Mouse (Mus musculus): ENCODE results near the gene Hoxb1. TPM values are rescaled to one million over a fixed set of nuclear protein-coding genes. Genes with fewer than 3 reads are reported as not detected.
A peak's percentile ranks its signal among the peaks of the same experiment; 100 is the strongest.

Gene Hoxb1
- polyA plus RNA-seq, 1 experiment from 2014 or later: 0.85 TPM

- WGBS: 45% methylated on average over 5 of the region's 5 CpGs
- H3K9me3 ChIP-seq (ENCODE audit: control insufficient read depth, low read length): no peaks in the 10 kb centered on the region
- H3K4me1 ChIP-seq (replicated peaks; ENCODE audit: control insufficient read depth, insufficient read depth, low read length): peaks cover 4% of the 10 kb centered on the region; the same call in 1 of the 2 replicates
- DNase-seq (ENCODE audit: low spot score): no peak
- no peak for ATAC-seq (replicated peaks; ENCODE audit: low FRiP score)
- H3K4me2 ChIP-seq: peak overlapping the region; percentile 52
- H3K27me3 ChIP-seq (replicated peaks; ENCODE audit: control insufficient read depth, insufficient read depth, low read length): peaks cover 96% of the 10 kb centered on the region
- 0 out of 2 replicates have a peak overlapping the region, but pooled peaks have one; percentile 5 for H3K4me3 ChIP-seq (ENCODE audit: low read depth, low read length)
- peak overlapping the region; percentile 24; the same call in 1 of the 2 replicates for H3K27ac ChIP-seq (ENCODE audit: low read depth, low read length)
- H3K36me3 ChIP-seq (ENCODE audit: control insufficient read depth, insufficient read depth, low read length): no peaks in the 10 kb centered on the region
- peak overlapping the region; percentile 37; the same call in 1 of the 2 replicates for H3K9ac ChIP-seq (ENCODE audit: low read depth, low read length)
Measured at GRCm38 (mm10) chr11:96321846-96322245, 43.7 kb upstream of the Hoxb1 start.

DNA sequence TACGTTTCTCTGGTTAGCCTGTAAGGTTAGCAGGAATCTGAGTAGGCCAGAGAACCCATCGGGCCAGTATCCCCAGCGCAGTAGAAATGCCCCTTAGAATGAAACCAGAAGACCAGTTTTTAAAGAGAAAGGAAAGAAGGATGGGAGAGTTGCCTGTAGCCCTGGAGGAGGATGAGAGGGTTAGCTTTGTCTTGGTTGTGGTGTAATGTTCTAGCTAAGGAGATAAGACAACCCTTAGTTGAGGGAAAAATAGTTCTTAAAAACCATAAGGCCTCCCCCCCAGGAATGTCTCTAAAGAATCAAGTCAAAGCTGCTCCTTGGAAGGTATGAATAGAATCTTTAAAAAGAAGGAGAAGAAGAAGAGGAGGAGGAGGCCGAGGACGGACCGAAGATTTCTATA lies 42.8 kb upstream of the Hoxb1 start:
- Histone ChIP-seq H3K4me2 (peak overlapping the region; percentile 52), H3K9ac (ENCODE audit: low read depth, low read length) (0 out of 2 replicates have a peak overlapping the region, but pooled peaks have one; percentile 41), H3K27ac (ENCODE audit: low read depth, low read length) (peak overlapping the region; percentile 36; the same call in 1 of the 2 replicates), H3K4me1 (replicated peaks; ENCODE audit: control insufficient read depth, insufficient read depth, low read length) (peaks cover 4% of the 10 kb centered on the region; the same call in 1 of the 2 replicates), H3K9me3 (ENCODE audit: control insufficient read depth, low read length) (no peaks in the 10 kb centered on the region), H3K36me3 (ENCODE audit: control insufficient read depth, insufficient read depth, low read length) (no peaks in the 10 kb centered on the region), H3K4me3 (ENCODE audit: low read depth, low read length) (0 out of 2 replicates have a peak overlapping the region, but pooled peaks have one; percentile 11), H3K27me3 (replicated peaks; ENCODE audit: control insufficient read depth, insufficient read depth, low read length) (peaks cover 96% of the 10 kb centered on the region)
- DNase-seq (ENCODE audit: low spot score): no peak
- no peak for ATAC-seq (replicated peaks; ENCODE audit: low FRiP score)
- WGBS: 30% methylated on average over 6 of the region's 6 CpGs

GRCm38 (mm10) chr11:96323154-96323553 lies 42.4 kb upstream of the Hoxb1 start, which contains the start of gene Hoxb3:
Hoxb3 (plus strand) TSS chr11:96323326.
- DNase-seq (ENCODE audit: low spot score) (no peak), ATAC-seq (replicated peaks; ENCODE audit: low FRiP score) (no peak)
- Histone ChIP-seq H3K4me1 (replicated peaks; ENCODE audit: control insufficient read depth, insufficient read depth, low read length) (peaks cover 4% of the 10 kb centered on the region; the same call in 1 of the 2 replicates), H3K27me3 (replicated peaks; ENCODE audit: control insufficient read depth, insufficient read depth, low read length) (peaks cover 96% of the 10 kb centered on the region), H3K36me3 (ENCODE audit: control insufficient read depth, insufficient read depth, low read length) (no peaks in the 10 kb centered on the region), H3K4me2 (peak within 1 kb of the TSS; percentile 52), H3K27ac (ENCODE audit: low read depth, low read length) (peak within 1 kb of the TSS; percentile 36), H3K9me3 (ENCODE audit: control insufficient read depth, low read length) (no peaks in the 10 kb centered on the region), H3K9ac (ENCODE audit: low read depth, low read length) (peak within 1 kb of the TSS; percentile 52; the same call in 1 of the 2 replicates), H3K4me3 (ENCODE audit: low read depth, low read length) (peak within 1 kb of the TSS; percentile 27)
- WGBS: 39% methylated on average over 10 of the region's 10 CpGs

- peak overlapping the region; percentile 27 for H3K4me3 ChIP-seq (ENCODE audit: low read depth, low read length)
- H3K4me2 ChIP-seq: peak overlapping the region; percentile 52
- peaks cover 4% of the 10 kb centered on the region; the same call in 1 of the 2 replicates for H3K4me1 ChIP-seq (replicated peaks; ENCODE audit: control insufficient read depth, insufficient read depth, low read length)
- H3K36me3 ChIP-seq (ENCODE audit: control insufficient read depth, insufficient read depth, low read length): no peaks in the 10 kb centered on the region
- H3K9me3 ChIP-seq (ENCODE audit: control insufficient read depth, low read length): no peaks in the 10 kb centered on the region
- peaks cover 96% of the 10 kb centered on the region for H3K27me3 ChIP-seq (replicated peaks; ENCODE audit: control insufficient read depth, insufficient read depth, low read length)
- DNase-seq (ENCODE audit: low spot score): no peak
- ATAC-seq (replicated peaks; ENCODE audit: low FRiP score): no peak
- WGBS: 10% methylated on average over 5 of the region's 5 CpGs
- peak overlapping the region; percentile 55; the same call in 1 of the 2 replicates for H3K27ac ChIP-seq (ENCODE audit: low read depth, low read length)
- H3K9ac ChIP-seq (ENCODE audit: low read depth, low read length): peak overlapping the region; percentile 52; the same call in 1 of the 2 replicates
Measured at GRCm38 (mm10) chr11:96324125-96324524, 41.4 kb upstream of the Hoxb1 start.

DNA sequence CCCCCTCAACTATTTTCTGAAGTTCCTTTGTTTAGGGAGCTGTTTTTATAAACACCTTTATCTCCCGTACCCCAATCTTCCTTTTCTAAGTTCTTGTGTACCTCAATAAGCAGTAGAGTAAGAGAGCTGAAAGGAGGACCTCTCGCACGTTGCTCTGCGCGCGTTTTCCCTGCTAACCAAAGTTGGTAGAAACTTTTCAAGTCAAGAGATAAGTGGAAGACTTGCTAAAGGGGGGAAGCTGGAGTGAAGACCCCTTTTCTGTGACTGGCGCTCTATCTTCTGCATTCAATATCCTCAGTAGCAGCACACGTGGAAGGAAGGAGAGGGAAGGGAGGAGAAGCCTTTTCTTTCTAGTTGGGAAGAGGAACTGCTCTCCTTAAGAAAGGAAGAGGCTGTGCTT lies 40.6 kb upstream of the Hoxb1 start:
- peaks cover 4% of the 10 kb centered on the region; the same call in 1 of the 2 replicates for H3K4me1 ChIP-seq (replicated peaks; ENCODE audit: control insufficient read depth, insufficient read depth, low read length)
- peaks cover 96% of the 10 kb centered on the region for H3K27me3 ChIP-seq (replicated peaks; ENCODE audit: control insufficient read depth, insufficient read depth, low read length)
- H3K9ac ChIP-seq (ENCODE audit: low read depth, low read length): peak overlapping the region; percentile 52
- no peak for ATAC-seq (replicated peaks; ENCODE audit: low FRiP score)
- DNase-seq (ENCODE audit: low spot score): no peak
- no peaks in the 10 kb centered on the region for H3K9me3 ChIP-seq (ENCODE audit: control insufficient read depth, low read length)
- peak overlapping the region; percentile 22; the same call in 1 of the 2 replicates for H3K4me3 ChIP-seq (ENCODE audit: low read depth, low read length)
- no peaks in the 10 kb centered on the region for H3K36me3 ChIP-seq (ENCODE audit: control insufficient read depth, insufficient read depth, low read length)
- H3K4me2 ChIP-seq: peak overlapping the region; percentile 52
- peak overlapping the region; percentile 55 for H3K27ac ChIP-seq (ENCODE audit: low read depth, low read length)
- 12% methylated on average over 8 of the region's 8 CpGs for WGBS

DNA sequence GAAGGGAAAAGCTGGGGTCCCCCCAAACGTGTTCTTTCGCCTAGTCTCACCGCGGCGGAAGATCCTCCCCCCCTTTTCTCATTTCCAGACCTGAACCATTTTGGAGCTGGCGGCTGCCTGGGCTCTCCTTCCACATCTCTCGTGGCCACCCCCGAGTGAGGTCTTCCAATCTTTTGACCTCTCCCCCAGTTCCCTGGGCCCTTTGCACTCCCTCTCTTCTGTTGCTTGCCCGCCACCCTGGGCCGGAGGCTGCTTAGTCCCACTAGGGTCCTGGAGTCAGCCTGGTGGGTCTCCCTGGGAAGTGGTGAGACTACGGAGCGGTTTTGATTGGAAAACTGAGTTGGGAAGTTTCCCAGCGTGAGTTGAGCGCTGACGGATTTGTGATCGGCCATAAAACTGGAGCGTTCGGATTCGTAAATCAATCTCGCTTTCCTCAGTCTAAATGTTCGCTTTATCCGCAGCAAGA lies 39.8 kb upstream of the Hoxb1 start:
- DNase-seq (ENCODE audit: low spot score) (no peak), ATAC-seq (replicated peaks; ENCODE audit: low FRiP score) (no peak)
- H3K9me3 ChIP-seq (ENCODE audit: control insufficient read depth, low read length): no peaks in the 10 kb centered on the region
- H3K4me1 ChIP-seq (replicated peaks; ENCODE audit: control insufficient read depth, insufficient read depth, low read length): peaks cover 4% of the 10 kb centered on the region; the same call in 1 of the 2 replicates
- peak overlapping the region; percentile 52 for H3K9ac ChIP-seq (ENCODE audit: low read depth, low read length)
- peak overlapping the region; percentile 10 for H3K27ac ChIP-seq (ENCODE audit: low read depth, low read length)
- no peaks in the 10 kb centered on the region for H3K36me3 ChIP-seq (ENCODE audit: control insufficient read depth, insufficient read depth, low read length)
- WGBS: 30% methylated on average over 22 of the region's 22 CpGs
- peaks cover 97% of the 10 kb centered on the region for H3K27me3 ChIP-seq (replicated peaks; ENCODE audit: control insufficient read depth, insufficient read depth, low read length)
- peak overlapping the region; percentile 22 for H3K4me3 ChIP-seq (ENCODE audit: low read depth, low read length)
- peak overlapping the region; percentile 52 for H3K4me2 ChIP-seq

DNA sequence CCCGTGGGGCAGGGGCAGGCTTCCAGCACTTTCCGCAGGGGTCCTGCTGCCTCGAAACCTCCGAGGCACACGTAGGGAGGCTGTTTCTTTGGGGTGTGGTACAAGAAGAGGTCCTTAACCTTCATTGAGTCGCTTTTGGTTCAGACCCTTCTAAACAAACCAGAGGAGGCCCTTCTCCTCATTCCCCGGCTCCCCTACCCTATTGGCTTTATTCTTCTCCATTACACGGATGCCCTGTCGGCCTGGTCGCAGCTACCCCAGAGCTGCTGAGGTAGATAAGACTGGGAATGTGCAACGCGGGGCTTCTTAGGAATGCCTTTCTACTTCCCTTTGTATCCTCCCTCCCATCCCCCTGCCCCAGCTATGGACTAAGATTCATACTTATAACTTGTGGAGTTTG lies 38.8 kb upstream of the Hoxb1 start:
- 18% methylated on average over 12 of the region's 12 CpGs for WGBS
- no peaks in the 10 kb centered on the region for H3K36me3 ChIP-seq (ENCODE audit: control insufficient read depth, insufficient read depth, low read length)
- H3K4me3 ChIP-seq (ENCODE audit: low read depth, low read length): no peak overlapping the region; the same call in 1 of the 2 replicates
- peak overlapping the region; percentile 60; the same call in 1 of the 2 replicates for H3K27ac ChIP-seq (ENCODE audit: low read depth, low read length)
- H3K9me3 ChIP-seq (ENCODE audit: control insufficient read depth, low read length): no peaks in the 10 kb centered on the region
- DNase-seq (ENCODE audit: low spot score): no peak
- ATAC-seq (replicated peaks; ENCODE audit: low FRiP score): no peak
- H3K4me1 ChIP-seq (replicated peaks; ENCODE audit: control insufficient read depth, insufficient read depth, low read length): peaks cover 4% of the 10 kb centered on the region; the same call in 1 of the 2 replicates
- peak overlapping the region; percentile 52 for H3K4me2 ChIP-seq
- peak overlapping the region; percentile 44; the same call in 1 of the 2 replicates for H3K9ac ChIP-seq (ENCODE audit: low read depth, low read length)
- peaks cover 98% of the 10 kb centered on the region for H3K27me3 ChIP-seq (replicated peaks; ENCODE audit: control insufficient read depth, insufficient read depth, low read length)

GRCm38 (mm10) chr11:96327122-96327521 lies 38.4 kb upstream of the Hoxb1 start:
- Histone ChIP-seq H3K9ac (ENCODE audit: low read depth, low read length) (no peak overlapping the region), H3K36me3 (ENCODE audit: control insufficient read depth, insufficient read depth, low read length) (no peaks in the 10 kb centered on the region), H3K9me3 (ENCODE audit: control insufficient read depth, low read length) (no peaks in the 10 kb centered on the region), H3K4me1 (replicated peaks; ENCODE audit: control insufficient read depth, insufficient read depth, low read length) (peaks cover 4% of the 10 kb centered on the region; the same call in 1 of the 2 replicates), H3K4me3 (ENCODE audit: low read depth, low read length) (no peak overlapping the region), H3K27me3 (replicated peaks; ENCODE audit: control insufficient read depth, insufficient read depth, low read length) (peaks cover 98% of the 10 kb centered on the region), H3K4me2 (peak overlapping the region; percentile 52), H3K27ac (ENCODE audit: low read depth, low read length) (no peak overlapping the region)
- DNase-seq (ENCODE audit: low spot score) (no peak), ATAC-seq (replicated peaks; ENCODE audit: low FRiP score) (no peak)
- 25% methylated on average over 7 of the region's 7 CpGs for WGBS

- Histone ChIP-seq H3K9me3 (ENCODE audit: control insufficient read depth, low read length) (no peaks in the 10 kb centered on the region), H3K27ac (ENCODE audit: low read depth, low read length) (no peak overlapping the region), H3K4me1 (replicated peaks; ENCODE audit: control insufficient read depth, insufficient read depth, low read length) (peaks cover 6% of the 10 kb centered on the region), H3K4me2 (peak overlapping the region; percentile 52), H3K9ac (ENCODE audit: low read depth, low read length) (no peak overlapping the region), H3K36me3 (ENCODE audit: control insufficient read depth, insufficient read depth, low read length) (no peaks in the 10 kb centered on the region), H3K27me3 (replicated peaks; ENCODE audit: control insufficient read depth, insufficient read depth, low read length) (peaks cover 98% of the 10 kb centered on the region), H3K4me3 (ENCODE audit: low read depth, low read length) (no peak overlapping the region)
- 28% methylated on average over 5 of the region's 5 CpGs for WGBS
- no peak for ATAC-seq (replicated peaks; ENCODE audit: low FRiP score)
- no peak for DNase-seq (ENCODE audit: low spot score)
Measured at GRCm38 (mm10) chr11:96327750-96328149, 37.8 kb upstream of the Hoxb1 start.

Data from liver, embryonic 11.5 days (tissue).